In genomic region chr19:44882552-44883024, GRCm38 (mm10) we compare ENCODE assay signal across 8 mouse cellular contexts. TPM values are rescaled to one million over a fixed set of nuclear protein-coding genes. Genes with fewer than 3 reads are reported as not detected.
DNase-seq lines count a peak whose midpoint lies in the region; ATAC-seq and TF ChIP-seq lines count a peak whose summit lies in the region.

No protein-coding gene starts in this region.

- H3K36me3 ChIP-seq in testis, adult 2 months (ENCODE audit: control insufficient read depth, insufficient read depth, low read length), result no peaks in the 10 kb centered on the region
- H3K36me3 ChIP-seq in neural tube, embryonic 12.5 days, result no peaks in the 10 kb centered on the region

- peak overlapping the region; percentile 4; the same call in 1 of the 2 replicates for H3K4me3 ChIP-seq in testis, adult 2 months (ENCODE audit: control insufficient read depth, low read depth, low read length)
- H3K4me3 ChIP-seq in embryonic fibroblast, embryonic 13.5 days (ENCODE audit: insufficient read depth, low read length), result peak overlapping the region; percentile 19
- H3K4me3 ChIP-seq in neural tube, embryonic 12.5 days, result peak overlapping the region; percentile 29

- H3K9ac ChIP-seq in neural tube, embryonic 12.5 days, result peak overlapping the region; percentile 52

- intact Hi-C loops in heart, postnatal 14 days (cut with DNase I), result no loop called here

- H3K4me2 ChIP-seq in neural tube, embryonic 12.5 days (replicated peaks), result peak overlapping the region; percentile 61

- peaks cover 5% of the 10 kb centered on the region for H3K4me1 ChIP-seq in testis, adult 2 months (ENCODE audit: control insufficient read depth, insufficient read depth, low read length)
- no peaks in the 10 kb centered on the region; the same call in 1 of the 2 replicates for H3K4me1 ChIP-seq in embryonic fibroblast, embryonic 13.5 days (ENCODE audit: control insufficient read depth, insufficient read depth, low read length)
- H3K4me1 ChIP-seq in neural tube, embryonic 12.5 days, result peaks cover 30% of the 10 kb centered on the region

- WGBS in neural tube, embryonic 12.5 days, result under 1% methylated on average over 31 of the region's 31 CpGs

- peak; percentile 64; the same call in 1 of the 2 replicates for ATAC-seq in neural tube, embryonic 12.5 days (ENCODE audit: low FRiP score, low read depth)

- no peak for TF ChIP-seq POLR2A in testis, adult 2 months (IDR thresholded peaks at IDR 0.05; ENCODE audit: control insufficient read depth, low read depth, low read length)
- TF ChIP-seq POLR2A in embryonic fibroblast, embryonic 13.5 days (IDR thresholded peaks at IDR 0.05; ENCODE audit: low read depth, low read length), result 0 out of 2 replicates have a peak, but pooled peaks have one; percentile 20

- H3K27ac ChIP-seq in testis, adult 2 months (ENCODE audit: control insufficient read depth, insufficient read depth, low read depth, low read length), result no peak overlapping the region
- H3K27ac ChIP-seq in embryonic fibroblast, embryonic 13.5 days (ENCODE audit: insufficient read depth, low read length), result no peak overlapping the region
- 0 out of 2 replicates have a peak overlapping the region, but pooled peaks have one; percentile 42 for H3K27ac ChIP-seq in neural tube, embryonic 12.5 days

- no peak for DNase-seq in testis, postnatal 14 days (ENCODE audit: low spot score)
- DNase-seq in heart, postnatal 14 days, result peak; percentile 55 to 65
- DNase-seq in kidney, postnatal 4 days, result peak; percentile 68 to 75
- DNase-seq in spleen, postnatal 14 days (ENCODE audit: low spot score in 2 of 2), result no peak
- DNase-seq in left cerebral cortex, adult 11 months (ENCODE audit: low spot score), result no peak

- no peaks in the 10 kb centered on the region for H3K27me3 ChIP-seq in testis, adult 2 months (ENCODE audit: control insufficient read depth, insufficient read depth, low read length)
- H3K27me3 ChIP-seq in neural tube, embryonic 12.5 days (replicated peaks), result peaks cover 39% of the 10 kb centered on the region

- TF ChIP-seq CTCF in testis, adult 2 months (IDR thresholded peaks at IDR 0.05; ENCODE audit: control insufficient read depth, insufficient read depth, insufficient replicate concordance, low read depth, low read length), result no peak
- TF ChIP-seq CTCF in embryonic fibroblast, embryonic 13.5 days (IDR thresholded peaks at IDR 0.05; ENCODE audit: borderline replicate concordance, insufficient read depth, low read length), result no peak

- no peaks in the 10 kb centered on the region for H3K9me3 ChIP-seq in neural tube, embryonic 12.5 days

RNA-seq across cellular contexts. Expression of gene Slf2, which starts 48.4 kb away (rescaled TPM):
- 21.5 and 23.4 TPM in 2 replicates for polyA plus RNA-seq in testis, adult 2 months (2012; rRNA removed)
- 24.5 and 28.0 TPM in 2 replicates for polyA plus RNA-seq in embryonic fibroblast, embryonic 13.5 days (2011; ENCODE audit: insufficient read length, low read depth, missing spikeins)
- 10 to 100 TPM; 26.4 to 26.8 TPM for total RNA-seq in heart, postnatal 14 days (2021)
- polyA plus RNA-seq in neural tube, embryonic 12.5 days (2016; fragmentation: Nextera tagmentation; extraction: Ambion mirVana), result 37.2 and 38.9 TPM in 2 replicates

Comparison
In these comparisons a context has a peak if more than half of its experiments do, and no peak if none do; other contexts are left out.
1. DNase-seq: peak in heart, postnatal 14 days (2 of 2) and kidney, postnatal 4 days (2 of 2); none in testis, postnatal 14 days (single experiment), spleen, postnatal 14 days (0 of 2) and left cerebral cortex, adult 11 months (single experiment).
2. Peak in every context shown above with its lines, with median percentiles within 50 percentile points of each other: H3K4me3 ChIP-seq.